In the genomic region with DNA sequence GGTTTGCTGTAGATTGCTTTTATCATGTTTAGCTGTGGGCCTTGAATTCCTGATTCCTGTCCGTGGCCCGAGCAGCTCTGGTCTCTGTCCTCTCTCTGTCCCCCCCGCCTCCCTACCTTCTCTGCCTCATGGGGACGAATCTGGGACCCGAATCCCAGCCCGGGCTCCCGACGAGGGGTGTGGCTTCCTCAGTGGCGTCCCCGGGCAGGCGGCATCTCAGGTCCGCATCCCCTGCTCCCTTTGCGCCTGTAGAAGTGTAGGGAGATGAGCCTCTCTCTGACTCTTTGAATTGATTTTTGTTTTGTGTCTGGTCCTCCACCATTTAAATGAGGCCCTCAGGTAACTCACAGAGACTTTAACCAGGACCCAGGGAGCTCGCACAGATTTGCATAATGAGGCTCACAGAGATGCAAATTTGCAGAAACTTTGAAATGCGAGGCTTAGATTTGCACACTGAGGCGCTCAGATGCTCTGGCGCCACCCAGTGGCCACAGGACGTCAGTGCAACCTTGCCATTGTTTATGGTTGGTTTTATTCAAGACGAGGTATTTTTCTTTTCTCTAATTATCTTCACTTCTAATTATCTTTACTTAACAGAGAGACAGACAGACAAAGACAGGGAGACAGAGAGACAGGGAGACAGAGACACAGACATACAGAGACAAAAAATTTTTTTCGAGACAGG, we compare ENCODE assay signal across 9 mouse cellular contexts. TPM values are rescaled to one million over a fixed set of nuclear protein-coding genes. Genes with fewer than 3 reads are reported as not detected.
DNase-seq lines count a peak whose midpoint lies in the region; ATAC-seq and TF ChIP-seq lines count a peak whose summit lies in the region.
"Not testable (repeated sequence)": the region's sequence is repeated elsewhere in the genome, so short reads cannot be mapped to it uniquely, and the experiment has no call there.
"Had no signal": no experiment of that assay in that cellular context is flagged by ENCODE, and none has a peak within 500 bp of the region (broad histone marks: within the 10 kb centered on the region; RNA-seq: fewer than 3 reads in every experiment).

No protein-coding gene starts in this region.

- in situ Hi-C loops in Patski (cut with MboI; ENCODE audit: low pct_unique_long_range_greater_than_20kb), result not testable (repeated sequence)

- not testable (repeated sequence) for H3K27ac ChIP-seq in embryonic facial prominence, embryonic 10.5 days (replicated peaks); hindbrain, postnatal 0 days; limb, embryonic 13.5 days; midbrain, embryonic 12.5 days (replicated peaks)

- H3K9me3 ChIP-seq in embryonic facial prominence, embryonic 10.5 days; hindbrain, postnatal 0 days (ENCODE audit: low read length); limb, embryonic 13.5 days; midbrain, embryonic 12.5 days: not testable (repeated sequence)

- WGBS in embryonic facial prominence, embryonic 10.5 days, result 69% methylated on average over 20 of the region's 20 CpGs
- whole genome bisulfite sequencing in hindbrain, postnatal 0 days, result 80% methylated on average over 11 of the region's 20 CpGs
- 66% methylated on average over 20 of the region's 20 CpGs for WGBS in limb, embryonic 13.5 days
- 64% methylated on average over 17 of the region's 20 CpGs for WGBS in midbrain, embryonic 12.5 days

- not testable (repeated sequence) for H3K4me2 ChIP-seq in hindbrain, postnatal 0 days (ENCODE audit: low read depth, low read length); limb, embryonic 13.5 days (replicated peaks); midbrain, embryonic 12.5 days (replicated peaks)

- intact Hi-C loops in gastrocnemius, postnatal 36 days (cut with DNase I), result not testable (repeated sequence)

- not testable (repeated sequence) for H3K9ac ChIP-seq in hindbrain, postnatal 0 days (replicated peaks; ENCODE audit: low read length); limb, embryonic 13.5 days; midbrain, embryonic 12.5 days (replicated peaks)

- peak; percentile 38 for ATAC-seq in Patski
- ATAC-seq in hindbrain, postnatal 0 days, result not testable (repeated sequence)
- peak; percentile 87 for ATAC-seq in limb, embryonic 13.5 days (ENCODE audit: low FRiP score, low read depth)
- ATAC-seq in midbrain, embryonic 12.5 days (ENCODE audit: low FRiP score, low read depth), result peak; percentile 94

- CTCF ChIA-PET in Patski (lab: Charles Lee), result not testable (repeated sequence)

- not testable (repeated sequence) for H3K4me1 ChIP-seq in embryonic facial prominence, embryonic 10.5 days; hindbrain, postnatal 0 days (ENCODE audit: insufficient read depth, low read length); limb, embryonic 13.5 days; midbrain, embryonic 12.5 days

- not testable (repeated sequence) for DNase-seq in Patski (ENCODE audit: low read depth, low spot score)
- peak; percentile 51 for DNase-seq in embryonic facial prominence, embryonic 10.5 days (ENCODE audit: low spot score)
- peak; percentile 11 to 21 for DNase-seq in gastrocnemius, postnatal 36 days
- peak; percentile 6 for DNase-seq in hindbrain, postnatal 0 days (ENCODE audit: low spot score)
- peak; percentile 25 to 34 for DNase-seq in right cerebral cortex, postnatal 10 days (ENCODE audit: low spot score in 2 of 2)
- peak; percentile 55 for DNase-seq in urinary bladder, adult 2 months (ENCODE audit: low spot score)

- not testable (repeated sequence) for H3K27me3 ChIP-seq in Patski; embryonic facial prominence, embryonic 10.5 days (replicated peaks; ENCODE audit: low read depth, poor library complexity, severe bottlenecking); hindbrain, postnatal 0 days (ENCODE audit: insufficient read depth, low read length); limb, embryonic 13.5 days; midbrain, embryonic 12.5 days

- H3K4me3 ChIP-seq in embryonic facial prominence, embryonic 10.5 days; hindbrain, postnatal 0 days (ENCODE audit: low read length); limb, embryonic 13.5 days; midbrain, embryonic 12.5 days: not testable (repeated sequence)

- H3K36me3 ChIP-seq in embryonic facial prominence, embryonic 10.5 days (replicated peaks); hindbrain, postnatal 0 days (ENCODE audit: insufficient read depth, low read length); limb, embryonic 13.5 days; midbrain, embryonic 12.5 days: not testable (repeated sequence)

- TF ChIP-seq CTCF in Patski (IDR thresholded peaks at IDR 0.05); hindbrain, postnatal 0 days (IDR thresholded peaks at IDR 0.05; ENCODE audit: low read depth): not testable (repeated sequence)

- POLR2A ChIA-PET in Patski (lab: Charles Lee), result not testable (repeated sequence)

RNA-seq across cellular contexts. Expression of gene Gm21860, which starts 23.6 kb away (rescaled TPM):
- polyA plus RNA-seq in Patski (2021), result not detected
- not detected in 2 replicates for polyA plus RNA-seq in embryonic facial prominence, embryonic 10.5 days (2016; fragmentation: Nextera tagmentation; extraction: Ambion mirVana)
- not detected for total RNA-seq in gastrocnemius, postnatal 36 days (2021)
- total RNA-seq in hindbrain, postnatal 0 days (2014; rRNA removed), result not detected in 2 replicates
- not detected in 2 replicates for polyA plus RNA-seq in hindbrain, postnatal 0 days (2015; fragmentation: Nextera tagmentation; extraction: Ambion mirVana)
- polyA plus RNA-seq in limb, embryonic 13.5 days (2015; fragmentation: Nextera tagmentation; extraction: Ambion mirVana), result not detected in 2 replicates
- polyA plus RNA-seq in midbrain, embryonic 12.5 days (2016; fragmentation: Nextera tagmentation; extraction: Ambion mirVana), result not detected in 2 replicates
- polyA plus RNA-seq in urinary bladder, adult 2 months (2012; rRNA removed), result not detected in 2 replicates
- polyA plus RNA-seq: intestine, postnatal 0 days had no signal

RNA-seq across cellular contexts. Expression of gene Gm47283, which starts 53.5 kb away (rescaled TPM):
- polyA plus RNA-seq in Patski (2021), result not detected
- not detected in 2 replicates for polyA plus RNA-seq in embryonic facial prominence, embryonic 10.5 days (2016; fragmentation: Nextera tagmentation; extraction: Ambion mirVana)
- not detected for total RNA-seq in gastrocnemius, postnatal 36 days (2021)
- total RNA-seq in hindbrain, postnatal 0 days (2014; rRNA removed), result not detected in 2 replicates
- not detected in 2 replicates for polyA plus RNA-seq in hindbrain, postnatal 0 days (2015; fragmentation: Nextera tagmentation; extraction: Ambion mirVana)
- not detected in 2 replicates for polyA plus RNA-seq in limb, embryonic 13.5 days (2015; fragmentation: Nextera tagmentation; extraction: Ambion mirVana)
- not detected in 2 replicates for polyA plus RNA-seq in midbrain, embryonic 12.5 days (2016; fragmentation: Nextera tagmentation; extraction: Ambion mirVana)
- not detected in 2 replicates for polyA plus RNA-seq in urinary bladder, adult 2 months (2012; rRNA removed)
- polyA plus RNA-seq: intestine, postnatal 0 days had no signal
